Mouse (Mus musculus) layer of hippocampus, postnatal 14 days (tissue): ENCODE results near the gene Mtmr4. TPM values are rescaled to one million over a fixed set of nuclear protein-coding genes. Genes with fewer than 3 reads are reported as not detected.

ENCODE experiments used
- DNase-seq, 2 experiments: peaks; one replicate each; pipeline ENCODE4 v3.0.0; 2021 to 2022; ENCODE audit warnings: low spot score in 2 of 2, mixed read lengths in 1 of 2
- total RNA-seq, 2 experiments: library from RNA; stranded (reverse); gene quantifications; 2 replicates each; pipeline ENCODE4 v1.2.3; 2021

The Mtmr4 gene
- total RNA-seq, 2 experiments from 2014 or later = 80.4 to 95.4 TPM

GRCm38 (mm10) chr11:87611547-87611946 is 19.6 kb downstream of the Mtmr4 start:
- DNase-seq = no peak

- DNase-seq = no peak
Observed at GRCm38 (mm10) chr11:87613972-87614371, 22.0 kb downstream of the Mtmr4 start.

- DNase-seq = no peak
Observed at GRCm38 (mm10) chr11:87615551-87615950, 23.6 kb downstream of the Mtmr4 start.

GRCm38 (mm10) chr11:87615952-87616351 is 24.0 kb downstream of the Mtmr4 start:
- no peak for DNase-seq

- DNase-seq = no peak
Observed at GRCm38 (mm10) chr11:87616790-87617474, 25.0 kb downstream of the Mtmr4 start, which contains the start of gene Hsf5. Hsf5 (plus strand) TSS chr11:87617164.

GRCm38 (mm10) chr11:87617606-87618005 is 25.6 kb downstream of the Mtmr4 start:
- no peak for DNase-seq

- DNase-seq = no peak
Observed at GRCm38 (mm10) chr11:87623160-87623559, 31.2 kb downstream of the Mtmr4 start.

GRCm38 (mm10) chr11:87629859-87630258 is 37.9 kb downstream of the Mtmr4 start:
- DNase-seq = no peak

GRCm38 (mm10) chr11:87638793-87639192 is 46.8 kb downstream of the Mtmr4 start:
- no peak for DNase-seq

GRCm38 (mm10) chr11:87639206-87639605 is 47.2 kb downstream of the Mtmr4 start:
- no peak for DNase-seq

- no peak for DNase-seq
Observed at GRCm38 (mm10) chr11:87642865-87643264, 50.9 kb downstream of the Mtmr4 start.

- no peak for DNase-seq
Observed at GRCm38 (mm10) chr11:87654693-87655092, 62.7 kb downstream of the Mtmr4 start.

GRCm38 (mm10) chr11:87659216-87659615 is 67.3 kb downstream of the Mtmr4 start:
- no peak for DNase-seq

- peak; percentile 86 to 87 for DNase-seq
Observed at GRCm38 (mm10) chr11:87662407-87662806, 70.4 kb downstream of the Mtmr4 start, which contains the start of gene Rnf43. Rnf43 (plus strand) TSS chr11:87662722.

GRCm38 (mm10) chr11:87662822-87663221 is 70.9 kb downstream of the Mtmr4 start:
- no peak for DNase-seq

GRCm38 (mm10) chr11:87663948-87664347 is 72.0 kb downstream of the Mtmr4 start:
- no peak for DNase-seq

GRCm38 (mm10) chr11:87664521-87664920 is 72.6 kb downstream of the Mtmr4 start:
- DNase-seq = peak in 1 of 2 experiments; percentile 20

- DNase-seq = no peak
Observed at GRCm38 (mm10) chr11:87665224-87665623, 73.3 kb downstream of the Mtmr4 start.

GRCm38 (mm10) chr11:87665658-87666057 is 73.7 kb downstream of the Mtmr4 start:
- no peak for DNase-seq
